9 mouse cellular contexts compared by ENCODE assay signal in genomic region chr11:119219816-119220465, GRCm38 (mm10). TPM values are rescaled to one million over a fixed set of nuclear protein-coding genes. Genes with fewer than 3 reads are reported as not detected.
DNase-seq lines count a peak whose midpoint lies in the region; ATAC-seq and TF ChIP-seq lines count a peak whose summit lies in the region.
"Had no signal": no experiment of that assay in that cellular context is flagged by ENCODE, and none has a peak within 500 bp of the region (broad histone marks: within the 10 kb centered on the region; RNA-seq: fewer than 3 reads in every experiment).

No protein-coding gene starts in this region.

- no peak for TF ChIP-seq CTCF in lung, adult 2 months (IDR thresholded peaks at IDR 0.05; ENCODE audit: insufficient read depth, low read length)
- TF ChIP-seq CTCF in lung, postnatal 0 days (IDR thresholded peaks at IDR 0.05): no peak

- no peaks in the 10 kb centered on the region for H3K9me3 ChIP-seq in lung, postnatal 0 days (ENCODE audit: low read length)
- H3K9me3 ChIP-seq in forebrain, embryonic 12.5 days: no peaks in the 10 kb centered on the region
- H3K9me3 ChIP-seq: liver, embryonic 15.5 days had no signal

- H3K4me2 ChIP-seq in lung, postnatal 0 days (replicated peaks; ENCODE audit: low read depth, low read length): no peak overlapping the region
- peak overlapping the region; percentile 21 for H3K4me2 ChIP-seq in forebrain, embryonic 12.5 days
- H3K4me2 ChIP-seq: liver, embryonic 15.5 days had no signal

- DNase-seq in lung, adult 2 months: peak; percentile 40
- DNase-seq in lung, postnatal 0 days (ENCODE audit: low spot score): no peak
- peak; percentile 88 to 90 for DNase-seq in heart, postnatal 10 days
- DNase-seq in kidney, postnatal 25 days: peak; percentile 89 to 95
- peak; percentile 57 for DNase-seq in lung, postnatal 10 days
- no peak for DNase-seq in urinary bladder, adult 18-20 months (ENCODE audit: low spot score in 2 of 2)

- no peak for TF ChIP-seq EP300 in lung, postnatal 0 days (IDR thresholded peaks at IDR 0.05)

- H3K36me3 ChIP-seq in lung, postnatal 0 days (ENCODE audit: insufficient read depth, low read length): no peaks in the 10 kb centered on the region
- peaks cover 7% of the 10 kb centered on the region for H3K36me3 ChIP-seq in forebrain, embryonic 12.5 days (replicated peaks)
- H3K36me3 ChIP-seq: liver, embryonic 15.5 days had no signal

- intact Hi-C loops in heart, postnatal 10 days (cut with DNase I): no loop called here

- ATAC-seq in lung, postnatal 0 days: no peak
- ATAC-seq in forebrain, embryonic 12.5 days (ENCODE audit: low FRiP score): no peak; the same call in 1 of the 2 replicates
- ATAC-seq in megakaryocyte, adult 5-6 weeks (ENCODE audit: poor library complexity, severe bottlenecking): no peak

- 52% methylated on average over 17 of the region's 17 CpGs for WGBS in lung, adult 2 months
- 33% methylated on average over 17 of the region's 17 CpGs for WGBS in lung, postnatal 0 days
- 8% methylated on average over 17 of the region's 17 CpGs for WGBS in forebrain, embryonic 12.5 days

- H3K4me1 ChIP-seq in lung, adult 2 months (ENCODE audit: control insufficient read depth, insufficient read depth, low read length): peaks cover 8% of the 10 kb centered on the region; the same call in 1 of the 2 replicates
- H3K4me1 ChIP-seq in lung, postnatal 0 days (ENCODE audit: insufficient read depth, low read depth, low read length): peaks cover 34% of the 10 kb centered on the region
- peaks cover 80% of the 10 kb centered on the region for H3K4me1 ChIP-seq in forebrain, embryonic 12.5 days

- no peaks in the 10 kb centered on the region for H3K27me3 ChIP-seq in lung, postnatal 0 days (replicated peaks; ENCODE audit: insufficient read depth, low read length)
- no peaks in the 10 kb centered on the region for H3K27me3 ChIP-seq in forebrain, embryonic 12.5 days
- H3K27me3 ChIP-seq: liver, embryonic 15.5 days had no signal

- H3K4me3 ChIP-seq in lung, adult 2 months (replicated peaks; ENCODE audit: extremely low read depth, low read depth, low read length): no peak overlapping the region
- H3K4me3 ChIP-seq in lung, postnatal 0 days (ENCODE audit: low read depth, low read length): no peak overlapping the region
- no peak overlapping the region for H3K4me3 ChIP-seq in forebrain, embryonic 12.5 days (replicated peaks)
- H3K4me3 ChIP-seq: liver, embryonic 15.5 days had no signal

- TF ChIP-seq POLR2A in lung, adult 2 months (IDR thresholded peaks at IDR 0.05; ENCODE audit: borderline replicate concordance, extremely low read depth, low read depth, low read length): no peak

- H3K9ac ChIP-seq in lung, postnatal 0 days (replicated peaks; ENCODE audit: low read depth): no peak overlapping the region
- peak overlapping the region; percentile 33; the same call in 1 of the 2 replicates for H3K9ac ChIP-seq in forebrain, embryonic 12.5 days
- H3K9ac ChIP-seq: liver, embryonic 15.5 days had no signal

- no peak overlapping the region for H3K27ac ChIP-seq in lung, postnatal 0 days (ENCODE audit: low read length)
- H3K27ac ChIP-seq in forebrain, embryonic 12.5 days: peak overlapping the region; percentile 87
- H3K27ac ChIP-seq: liver, embryonic 15.5 days had no signal

RNA-seq across cellular contexts. Expression of gene Tbc1d16, which starts 8.4 kb away (rescaled TPM):
- polyA plus RNA-seq in lung, adult 2 months (2012; rRNA removed): 15.8 and 17.6 TPM in 2 replicates
- 11.9 and 12.9 TPM in 2 replicates for polyA plus RNA-seq in lung, postnatal 0 days (2015; fragmentation: Nextera tagmentation; extraction: Ambion mirVana)
- 28.0 and 28.1 TPM in 2 replicates for polyA plus RNA-seq in forebrain, embryonic 12.5 days (2016; fragmentation: Nextera tagmentation; extraction: Ambion mirVana)
- 10 to 100 TPM; 66.3 to 67.2 TPM for total RNA-seq in heart, postnatal 10 days (2021)
- total RNA-seq in megakaryocyte, adult 5-6 weeks (2015): 0.64 and 0.71 TPM in 2 replicates
- 0.53 and 0.59 TPM in 2 replicates for total RNA-seq in megakaryocyte, adult 5-6 weeks (2017)

RNA-seq across cellular contexts. Expression of gene Ccdc40, which starts 8.4 kb away (rescaled TPM):
- 9.7 and 12.0 TPM in 2 replicates for polyA plus RNA-seq in lung, adult 2 months (2012; rRNA removed)
- 6.1 and 6.3 TPM in 2 replicates for polyA plus RNA-seq in lung, postnatal 0 days (2015; fragmentation: Nextera tagmentation; extraction: Ambion mirVana)
- polyA plus RNA-seq in forebrain, embryonic 12.5 days (2016; fragmentation: Nextera tagmentation; extraction: Ambion mirVana): 20.7 TPM in 2 replicates
- total RNA-seq in heart, postnatal 10 days (2021): under 1 TPM in 1 of 2 experiments, not detected in 1; 0.22 TPM
- total RNA-seq in megakaryocyte, adult 5-6 weeks (2015): 0.21 and 0.31 TPM in 2 replicates
- 0.65 and 1.1 TPM in 2 replicates for total RNA-seq in megakaryocyte, adult 5-6 weeks (2017)

RNA-seq across cellular contexts. Expression of gene Gaa, which starts 47.7 kb away (rescaled TPM):
- 188 and 192 TPM in 2 replicates for polyA plus RNA-seq in lung, adult 2 months (2012; rRNA removed)
- 39.1 and 45.1 TPM in 2 replicates for polyA plus RNA-seq in lung, postnatal 0 days (2015; fragmentation: Nextera tagmentation; extraction: Ambion mirVana)
- polyA plus RNA-seq in forebrain, embryonic 12.5 days (2016; fragmentation: Nextera tagmentation; extraction: Ambion mirVana): 31.6 and 33.3 TPM in 2 replicates
- total RNA-seq in heart, postnatal 10 days (2021): 10 to 100 TPM; 56.7 to 58.4 TPM
- total RNA-seq in megakaryocyte, adult 5-6 weeks (2015): 9.3 and 16.5 TPM in 2 replicates
- 8.0 and 9.8 TPM in 2 replicates for total RNA-seq in megakaryocyte, adult 5-6 weeks (2017)

Comparison
In these comparisons a context has a peak if more than half of its experiments do, and no peak if none do; other contexts are left out.
1. DNase-seq: peak in lung, adult 2 months (single experiment), heart, postnatal 10 days (2 of 2), kidney, postnatal 25 days (2 of 2) and lung, postnatal 10 days (single experiment); none in lung, postnatal 0 days (single experiment) and urinary bladder, adult 18-20 months (0 of 2).